Mouse (Mus musculus) C2C12 (cell line): Measurements from ENCODE around the gene Qprt. TPM values are rescaled to one million over a fixed set of nuclear protein-coding genes. Genes with fewer than 3 reads are reported as not detected.

ENCODE experiments used
- H3K27me3 ChIP-seq: one replicate; pipeline ENCODE4 v1.6.1; 2011; ENCODE audit not compliant: control insufficient read depth, insufficient read depth, insufficient read length
- H3K36me3 ChIP-seq: one replicate; pipeline ENCODE4 v1.6.1; 2011; ENCODE audit not compliant: control insufficient read depth, insufficient read depth
- H3K4me3 ChIP-seq: one replicate; pipeline ENCODE4 v1.5.1; 2011; ENCODE audit warnings: mild to moderate bottlenecking, control low read depth; ENCODE audit not compliant: poor library complexity, insufficient read depth, severe bottlenecking
- H3K79me2 ChIP-seq: one replicate; pipeline ENCODE4 v1.6.1; 2011; ENCODE audit not compliant: control insufficient read depth, insufficient read depth
- H3K79me3 ChIP-seq: one replicate; pipeline ENCODE4 v1.6.1; 2011; ENCODE audit warnings: low read depth, control low read depth
- H3ac ChIP-seq: one replicate; pipeline ENCODE3; 2011; ENCODE audit warnings: low read depth; ENCODE audit not compliant: control insufficient read depth, insufficient read length
- CEBPB ChIP-seq: IDR thresholded peaks from one replicate; pipeline ENCODE4 v1.6.1; 2011; ENCODE audit warnings: low read depth, mild to moderate bottlenecking, control low read depth, moderate library complexity
- CTCF ChIP-seq: IDR thresholded peaks from one replicate; pipeline ENCODE4 v1.5.1; 2011; ENCODE audit not compliant: control insufficient read depth, insufficient read depth, insufficient read length
- FOSL1 ChIP-seq: IDR thresholded peaks from one replicate; pipeline ENCODE4 v1.8.0; 2011; ENCODE audit warnings: mild to moderate bottlenecking, low read length; ENCODE audit not compliant: poor library complexity, insufficient read depth, severe bottlenecking
- MAX ChIP-seq: IDR thresholded peaks from one replicate; pipeline ENCODE4 v1.6.1; 2011; ENCODE audit warnings: mild to moderate bottlenecking, control low read depth
- MYOD1 ChIP-seq: IDR thresholded peaks from one replicate; pipeline ENCODE4 v1.6.1; 2011; ENCODE audit warnings: low read depth; ENCODE audit not compliant: control insufficient read depth, insufficient read length
- MYOG ChIP-seq: IDR thresholded peaks from one replicate; pipeline ENCODE4 v1.6.1; 2011; ENCODE audit not compliant: control insufficient read depth, insufficient read length; ENCODE audit errors: extremely low read depth
- USF1 ChIP-seq: IDR thresholded peaks from one replicate; pipeline ENCODE4 v1.6.1; 2011; ENCODE audit warnings: low read depth, mild to moderate bottlenecking, control low read depth, moderate library complexity
- polyA plus RNA-seq: library from polyadenylated mRNA; unstranded; fragments of >200 nt; fragmentation: generic; extraction: Trizol; gene quantifications from one replicate; pipeline ENCODE4 v1.2.1, GENCODE M21; 2012; ENCODE audit warnings: missing spikeins

The Qprt gene
- polyA plus RNA-seq, 1 experiment: not detected

DNA sequence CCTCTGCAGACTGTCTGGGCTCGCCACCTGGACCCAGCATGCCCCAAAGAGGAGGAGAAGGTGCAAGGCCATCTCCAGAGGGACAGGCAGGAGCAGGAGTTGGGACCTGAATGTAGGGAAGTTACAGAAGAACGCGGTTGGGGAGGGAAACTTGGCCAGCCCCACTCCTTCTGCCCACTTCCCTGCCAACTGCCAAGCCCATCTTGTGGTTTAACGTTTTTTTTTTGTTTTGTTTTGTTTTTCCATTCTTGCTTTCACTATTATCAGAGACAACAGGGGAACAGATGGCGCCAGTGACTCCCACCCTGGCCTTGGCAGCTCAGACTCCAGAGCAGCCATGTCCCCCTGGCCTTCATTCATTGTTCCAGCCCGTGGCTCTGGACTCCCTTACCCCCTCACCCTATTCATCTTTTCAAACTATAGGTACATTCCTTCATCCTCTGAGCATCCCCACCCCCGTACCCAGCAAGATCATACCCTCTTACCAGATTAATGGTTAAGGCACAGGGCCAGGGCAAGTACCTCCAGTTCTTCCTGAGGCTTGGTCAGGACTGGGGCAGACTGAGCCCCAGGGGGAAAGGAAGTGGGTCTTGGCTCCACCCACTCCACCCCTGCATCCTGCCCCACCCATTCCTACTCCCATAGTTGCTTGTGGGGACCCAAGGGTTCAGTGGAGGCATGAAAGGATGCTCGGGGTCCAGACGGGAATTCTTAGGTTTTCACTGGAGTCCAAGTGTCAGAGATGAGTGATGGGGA lies 15.4 kb upstream of the Qprt start, which contains the start of gene Spn:
Gene Spn (minus strand): TSS at position 562 of the 756 bp plus-strand sequence.
- Histone ChIP-seq H3K4me3 (no peak within 1 kb of the TSS), H3ac (no peak within 1 kb of the TSS), H3K79me2 (no peaks in the 10 kb centered on the region), H3K27me3 (no peaks in the 10 kb centered on the region), H3K36me3 (no peaks in the 10 kb centered on the region), H3K79me3 (no peaks in the 10 kb centered on the region)
- TF ChIP-seq USF1: no peak
- no peak for TF ChIP-seq CEBPB
- TF ChIP-seq FOSL1: no peak
- TF ChIP-seq MYOD1: no peak
- no peak for TF ChIP-seq MYOG
- TF ChIP-seq MAX: no peak
- no peak for TF ChIP-seq CTCF

DNA sequence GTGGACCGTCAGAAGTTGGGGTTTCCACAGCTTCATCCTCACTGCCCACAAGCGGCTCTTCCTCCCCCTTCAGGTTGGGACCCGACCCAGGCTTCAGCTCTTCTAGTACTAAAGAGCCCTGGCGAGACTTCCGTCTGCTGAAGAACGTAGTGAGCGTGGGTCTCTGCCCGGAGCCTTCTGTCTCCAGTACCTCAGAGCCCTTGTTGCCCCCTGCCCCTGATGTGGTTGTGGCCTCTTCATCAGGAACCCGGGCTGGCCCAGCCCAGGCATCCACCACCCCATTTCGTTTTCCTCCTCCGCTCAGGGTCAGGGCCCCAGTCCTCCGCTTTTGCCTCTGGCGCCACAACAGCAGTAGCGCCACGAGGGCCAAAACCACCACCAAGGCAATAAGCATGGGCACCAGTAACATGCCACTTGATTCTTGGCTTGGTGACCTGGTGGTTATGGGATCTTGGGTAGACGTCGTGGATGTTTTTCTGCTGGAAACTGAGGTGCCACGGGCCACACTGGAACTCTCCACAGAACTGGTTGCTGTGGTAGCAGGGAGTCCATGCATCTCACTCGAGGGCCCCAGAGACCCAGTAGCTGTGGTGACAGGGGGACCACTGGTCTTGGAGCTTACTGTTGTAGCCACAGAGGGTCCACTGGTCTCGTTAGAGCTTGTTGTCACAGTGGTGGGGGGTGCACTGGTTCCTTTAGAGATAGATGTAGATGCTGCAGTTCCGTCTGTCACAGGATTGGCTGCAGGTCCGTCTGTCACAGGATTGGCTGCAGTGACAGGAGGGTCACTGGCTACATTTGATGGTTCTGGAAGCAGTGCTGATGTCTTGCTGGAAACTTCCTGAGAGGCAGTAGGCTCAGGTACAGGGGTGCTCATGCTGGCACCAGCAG lies 14.4 kb upstream of the Qprt start:
- Histone ChIP-seq H3K4me3 (no peak overlapping the region), H3K79me3 (no peaks in the 10 kb centered on the region), H3K79me2 (no peaks in the 10 kb centered on the region), H3K36me3 (no peaks in the 10 kb centered on the region), H3ac (no peak overlapping the region), H3K27me3 (no peaks in the 10 kb centered on the region)
- TF ChIP-seq USF1: no peak
- TF ChIP-seq MYOD1: no peak
- TF ChIP-seq CTCF: no peak
- TF ChIP-seq FOSL1: no peak
- TF ChIP-seq MAX: no peak
- TF ChIP-seq MYOG: no peak
- TF ChIP-seq CEBPB: no peak

DNA sequence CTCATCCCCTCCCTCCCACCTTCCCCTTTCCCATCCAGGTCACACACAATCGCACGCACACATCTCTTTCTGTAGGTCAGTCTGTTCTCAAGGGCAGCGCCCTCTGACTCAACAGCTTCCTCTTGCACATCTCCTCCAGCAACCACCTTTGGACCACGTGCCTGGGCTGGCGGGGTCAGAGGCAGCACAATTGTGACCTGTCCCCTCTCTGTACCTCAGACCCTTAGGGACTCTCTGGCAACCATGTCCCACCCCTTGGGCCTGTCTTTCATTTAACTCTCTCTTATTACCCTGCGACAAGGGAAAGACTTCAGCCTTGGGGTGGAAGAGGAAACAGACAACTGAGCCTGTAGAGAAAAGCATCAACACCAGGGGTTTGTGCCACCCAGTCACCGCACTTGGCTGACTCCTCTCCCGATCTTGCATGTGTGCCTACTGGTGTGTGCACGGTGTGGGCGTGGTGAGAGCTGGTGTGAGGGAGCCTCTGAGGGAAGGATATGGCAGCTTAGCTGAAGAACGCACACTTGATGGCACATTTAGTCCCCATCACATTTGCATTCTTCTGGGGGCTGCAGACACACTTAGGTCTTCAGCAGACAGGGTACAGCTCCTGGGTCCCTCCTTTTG lies 12.9 kb upstream of the Qprt start:
- Histone ChIP-seq H3K79me2 (no peaks in the 10 kb centered on the region), H3K27me3 (no peaks in the 10 kb centered on the region), H3K36me3 (no peaks in the 10 kb centered on the region), H3ac (no peak overlapping the region), H3K79me3 (no peaks in the 10 kb centered on the region), H3K4me3 (no peak overlapping the region)
- no peak for TF ChIP-seq MYOD1
- no peak for TF ChIP-seq CTCF
- TF ChIP-seq USF1: no peak
- no peak for TF ChIP-seq FOSL1
- no peak for TF ChIP-seq MYOG
- TF ChIP-seq CEBPB: no peak

DNA sequence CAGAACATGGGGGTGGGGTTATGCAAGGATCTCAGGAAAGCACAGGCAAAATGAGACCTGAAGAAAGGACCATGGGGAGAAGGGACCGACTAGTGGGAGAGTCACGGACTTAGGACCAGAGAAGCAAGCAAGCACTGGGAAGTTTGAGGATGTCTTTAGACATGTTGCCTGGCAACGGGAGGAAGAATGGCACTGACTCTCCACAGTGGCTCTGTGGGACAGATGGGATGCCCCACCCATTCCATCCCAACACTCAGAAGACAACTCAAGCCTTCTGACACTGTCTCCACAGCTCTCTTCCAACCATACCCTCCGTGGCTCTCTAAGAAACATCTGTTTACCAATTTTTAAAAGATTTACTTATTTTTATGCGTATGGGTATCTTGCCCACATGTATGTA lies 11.1 kb upstream of the Qprt start:
- Histone ChIP-seq H3K4me3 (no peak overlapping the region), H3K27me3 (no peaks in the 10 kb centered on the region), H3K79me2 (no peaks in the 10 kb centered on the region), H3K79me3 (no peaks in the 10 kb centered on the region), H3ac (no peak overlapping the region), H3K36me3 (no peaks in the 10 kb centered on the region)
- TF ChIP-seq CTCF (no peak), MYOD1 (no peak), FOSL1 (no peak), USF1 (no peak), MAX (no peak), MYOG (no peak), CEBPB (no peak)

DNA sequence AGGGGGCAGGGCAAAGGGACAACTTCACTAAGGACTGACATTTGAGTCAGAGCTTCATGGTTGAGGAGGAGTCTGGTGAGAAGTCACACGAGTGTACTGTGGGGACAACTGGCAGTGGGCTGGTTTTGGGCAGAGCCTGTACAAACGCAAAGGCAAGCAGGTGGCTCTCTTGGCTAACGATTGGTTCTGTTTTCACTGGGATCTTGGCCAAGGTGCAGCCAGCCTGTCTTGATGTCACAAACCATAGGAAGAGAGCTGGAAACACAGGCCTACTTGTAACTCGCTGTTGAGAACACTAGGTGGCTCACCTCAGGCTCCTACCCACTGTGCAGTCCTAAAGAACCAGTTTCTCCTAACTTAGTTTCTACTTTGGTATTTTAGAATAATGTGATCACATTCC lies 7.6 kb upstream of the Qprt start:
- Histone ChIP-seq H3K79me2 (no peaks in the 10 kb centered on the region), H3K36me3 (no peaks in the 10 kb centered on the region), H3K27me3 (no peaks in the 10 kb centered on the region), H3ac (no peak overlapping the region), H3K79me3 (no peaks in the 10 kb centered on the region), H3K4me3 (no peak overlapping the region)
- TF ChIP-seq MYOG (no peak), USF1 (no peak), CEBPB (no peak), MAX (no peak), FOSL1 (no peak), CTCF (no peak), MYOD1 (no peak)
